Mouse (Mus musculus) E14TG2a.4 (cell line): Measurements from ENCODE around the gene Cd300lg.

ENCODE experiments used
- CTCF ChIP-seq: conservative IDR thresholded peaks from 2 replicates; pipeline ENCODE4 v1.5.1; 2014; ENCODE audit warnings: low read length
- NANOG ChIP-seq: IDR thresholded peaks from 2 replicates; pipeline ENCODE4 v1.6.1; 2014; ENCODE audit warnings: borderline replicate concordance, low read length, mixed read lengths
- POU5F1 ChIP-seq: IDR thresholded peaks from 2 replicates; pipeline ENCODE4 v1.6.1; 2014; ENCODE audit warnings: low read length, borderline replicate concordance

GRCm38 (mm10) chr11:102027361-102028017 is 13.8 kb upstream of the Cd300lg start:
- TF ChIP-seq CTCF: no peak
- TF ChIP-seq NANOG: no peak
- no peak for TF ChIP-seq POU5F1
